Mouse (Mus musculus): ENCODE results near the gene A030014E15Rik. TPM values are rescaled to one million over a fixed set of nuclear protein-coding genes. Genes with fewer than 3 reads are reported as not detected.

Gene A030014E15Rik
- polyA plus RNA-seq (2012; rRNA removed), result not detected in 2 replicates

GRCm38 (mm10) chr1:82924650-82925049 lies at the start of gene A030014E15Rik:
Gene A030014E15Rik (plus strand): TSS chr1:82924917.

DNA sequence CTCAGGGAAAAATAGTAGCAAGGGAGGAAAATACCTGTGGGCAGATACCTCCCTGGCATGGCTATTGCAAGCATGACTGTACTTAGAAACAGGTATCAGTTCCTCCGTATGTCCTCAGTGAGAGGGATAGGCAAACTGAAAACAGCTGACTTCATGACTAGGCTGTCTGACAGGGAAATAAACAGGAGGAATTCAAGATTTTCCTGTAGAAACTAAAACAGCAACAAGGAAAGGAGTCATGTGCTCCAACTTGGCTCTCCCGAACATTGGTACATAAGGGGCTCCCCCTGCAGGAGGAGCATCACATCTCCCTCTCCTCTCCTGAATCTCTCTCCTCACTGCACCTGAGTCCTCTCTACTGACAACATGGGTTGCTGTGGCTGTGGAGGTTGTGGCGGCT lies 11.7 kb upstream of the A030014E15Rik start, which contains the start of gene A030005L19Rik:
Gene A030005L19Rik (plus strand): TSS at position 301 of the 400 bp plus-strand sequence.

GRCm38 (mm10) chr1:82931326-82931725 lies 6.6 kb downstream of the A030014E15Rik start, which contains the start of gene Gm6217:
Gene Gm6217 (minus strand): TSS chr1:82931399.

DNA sequence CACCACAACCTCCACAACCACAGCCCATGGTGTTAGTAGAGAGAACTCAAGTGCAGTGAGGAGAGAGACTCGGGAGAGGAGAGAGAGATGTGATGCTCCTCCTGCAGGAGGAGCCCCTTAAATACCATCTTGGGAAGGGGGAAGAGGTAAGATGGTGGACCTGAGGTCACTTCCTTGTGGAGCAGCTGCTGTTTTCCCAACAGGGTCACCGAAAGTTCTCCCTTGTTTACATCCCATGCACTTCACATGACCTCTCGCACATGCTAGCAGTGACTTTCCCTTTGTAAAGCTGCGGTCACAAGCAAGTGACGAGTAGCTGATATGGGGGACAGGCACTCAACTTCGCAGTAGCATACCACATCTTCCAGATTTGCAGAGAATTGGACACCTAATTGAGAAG lies 18.6 kb downstream of the A030014E15Rik start, which contains the start of gene A030003K21Rik:
Gene A030003K21Rik (minus strand): TSS at position 94 of the 400 bp plus-strand sequence.

GRCm38 (mm10) chr1:82955913-82956312 lies 31.2 kb downstream of the A030014E15Rik start, which contains the start of gene Gm7544:
Gene Gm7544 (minus strand): TSS chr1:82956013.

DNA sequence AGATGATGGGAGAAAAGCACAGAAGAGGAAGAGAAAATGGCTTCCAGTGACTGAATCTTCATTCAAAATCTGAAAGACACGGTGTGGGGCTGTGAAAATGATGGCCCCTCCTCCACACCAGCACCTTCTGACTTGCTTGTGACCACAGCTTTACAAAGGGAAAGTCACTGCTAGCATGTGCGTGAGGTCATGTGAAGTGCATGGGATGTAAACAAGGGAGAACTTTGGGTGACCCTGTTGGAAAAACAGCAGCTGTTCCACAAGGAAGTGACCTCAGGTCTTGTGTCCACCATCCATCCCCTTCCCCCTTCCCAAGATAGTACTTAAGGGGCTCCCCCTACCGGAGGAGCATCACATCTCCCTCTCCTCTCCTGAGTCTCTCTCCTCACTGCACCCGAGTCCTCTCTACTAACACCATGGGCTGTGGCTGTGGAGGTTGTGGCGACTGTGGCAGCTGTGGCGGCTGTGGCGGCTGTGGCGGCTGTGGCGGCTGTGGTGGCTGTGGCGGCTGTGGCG lies 35.2 kb downstream of the A030014E15Rik start, which contains the start of gene Gm47955:
Gene Gm47955 (plus strand): TSS at position 417 of the 516 bp plus-strand sequence.

Other genes starting within 250 kb of the A030014E15Rik start
- gene Mff, start 200.0 kb upstream of the A030014E15Rik start, polyA plus RNA-seq (2012; rRNA removed), result 47.3 and 110 TPM in 2 replicates
- gene Tm4sf20, start 156.5 kb upstream of the A030014E15Rik start, polyA plus RNA-seq (2012; rRNA removed), result not detected in 2 replicates
- not detected in 2 replicates for gene Gm47791, start 153.7 kb upstream of the A030014E15Rik start, polyA plus RNA-seq (2012; rRNA removed)
- gene Agfg1, start 85.4 kb upstream of the A030014E15Rik start, polyA plus RNA-seq (2012; rRNA removed), result 37.9 and 54.4 TPM in 2 replicates
- gene A030005L19Rik, start 11.6 kb upstream of the A030014E15Rik start, polyA plus RNA-seq (2012; rRNA removed), result 0.82 and 1.5 TPM in 2 replicates
- gene Gm6217, start 6.5 kb downstream of the A030014E15Rik start, polyA plus RNA-seq (2012; rRNA removed), result not detected in 2 replicates
- gene A030003K21Rik, start 18.5 kb downstream of the A030014E15Rik start, polyA plus RNA-seq (2012; rRNA removed), result not detected in 2 replicates
- gene Gm7544, start 31.1 kb downstream of the A030014E15Rik start, polyA plus RNA-seq (2012; rRNA removed), result not detected in 2 replicates
- not detected in 2 replicates for gene Gm47955, start 35.4 kb downstream of the A030014E15Rik start, polyA plus RNA-seq (2012; rRNA removed)
- not detected in 2 replicates for gene Gm47959, start 75.6 kb downstream of the A030014E15Rik start, polyA plus RNA-seq (2012; rRNA removed)
- gene Slc19a3, start 113.5 kb downstream of the A030014E15Rik start, polyA plus RNA-seq (2012; rRNA removed), result 1.3 and 1.5 TPM in 2 replicates
- gene Krtap28-10, start 117.6 kb downstream of the A030014E15Rik start, polyA plus RNA-seq (2012; rRNA removed), result not detected in 2 replicates
- not detected in 2 replicates for gene Gm47969, start 120.0 kb downstream of the A030014E15Rik start, polyA plus RNA-seq (2012; rRNA removed)
- gene A030005K14Rik, start 134.5 kb downstream of the A030014E15Rik start, polyA plus RNA-seq (2012; rRNA removed), result not detected in 2 replicates
- gene Krtap28-13, start 136.0 kb downstream of the A030014E15Rik start, polyA plus RNA-seq (2012; rRNA removed), result not detected in 2 replicates
- gene Ccl20, start 191.8 kb downstream of the A030014E15Rik start, polyA plus RNA-seq (2012; rRNA removed), result not detected in 2 replicates
- 1.6 and 1.9 TPM in 2 replicates for gene Daw1, start 234.8 kb downstream of the A030014E15Rik start, polyA plus RNA-seq (2012; rRNA removed)

All from ovary, adult 2 months (tissue).